Mouse (Mus musculus) right cerebral cortex, postnatal 25 days (tissue): ENCODE measurements at regions not wholly inside any gene's neighbourhood (a gene's known extent, or its start where the extent isn't known, plus 50 kb on each side); places are given as distances from the start of the nearest gene placed in this dataset.

Source experiments
- DNase-seq: peaks from one replicate; pipeline ENCODE4 v3.0.0; 2022

DNA sequence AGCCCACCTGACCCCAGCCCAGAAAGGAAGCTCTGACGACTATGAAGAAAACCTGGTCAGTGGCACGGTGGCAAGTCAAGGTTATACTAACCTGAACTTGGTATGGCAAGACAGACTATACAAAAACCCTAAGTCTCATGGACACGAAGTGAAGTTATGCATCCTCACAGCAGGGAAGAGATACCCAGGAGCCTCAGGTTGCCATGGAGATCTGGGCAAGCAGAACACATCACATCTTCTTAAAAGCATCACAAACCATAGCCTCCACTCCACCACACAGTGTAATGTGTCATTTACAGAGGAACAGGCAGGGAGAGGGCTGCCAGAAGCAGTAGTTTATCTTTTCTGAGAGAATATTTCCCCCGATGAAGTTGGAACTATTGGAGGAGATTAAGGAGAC is 146.5 kb downstream of the Slc39a8 start:
- peak; percentile 55 for DNase-seq

DNA sequence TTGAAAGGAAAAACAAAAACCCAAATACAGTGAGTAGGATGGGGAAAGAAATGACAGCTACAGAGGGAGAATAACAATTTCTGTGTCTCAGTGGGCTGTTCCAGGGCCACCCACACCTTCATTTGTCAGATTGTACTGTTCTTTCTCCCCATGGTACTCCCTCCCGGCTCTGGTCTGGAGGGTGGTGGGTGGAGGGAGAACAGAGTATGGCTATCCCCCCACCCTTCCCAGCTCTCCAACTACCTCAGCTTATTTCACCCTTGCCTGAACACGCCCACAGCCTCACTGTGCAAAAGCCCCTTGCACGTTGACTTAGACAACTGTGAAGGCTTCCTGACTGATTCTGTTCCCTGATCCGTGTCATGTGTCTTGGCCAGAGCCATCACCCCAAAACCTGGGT is 147.3 kb downstream of the Slc39a8 start:
- peak; percentile 27 for DNase-seq

DNA sequence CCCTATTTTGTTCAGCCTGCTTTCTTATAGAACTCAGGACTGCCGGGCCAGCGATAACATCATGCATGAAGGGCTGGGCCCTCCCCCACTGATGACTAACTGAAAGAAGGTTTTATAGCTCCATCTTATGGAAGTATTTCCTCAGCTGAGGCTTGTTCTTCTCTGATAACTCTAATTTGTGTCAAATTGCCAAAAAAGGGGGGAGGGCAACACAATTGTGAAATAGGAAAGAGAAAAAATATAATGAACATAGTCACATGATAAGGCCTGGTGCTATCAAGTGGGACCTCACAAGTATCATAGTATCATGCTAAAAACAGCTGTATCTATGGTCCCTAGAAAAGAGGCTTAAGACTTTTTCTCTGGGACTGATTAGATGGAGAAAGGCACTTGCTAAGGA is 148.2 kb downstream of the Slc39a8 start:
- DNase-seq, result no peak

DNA sequence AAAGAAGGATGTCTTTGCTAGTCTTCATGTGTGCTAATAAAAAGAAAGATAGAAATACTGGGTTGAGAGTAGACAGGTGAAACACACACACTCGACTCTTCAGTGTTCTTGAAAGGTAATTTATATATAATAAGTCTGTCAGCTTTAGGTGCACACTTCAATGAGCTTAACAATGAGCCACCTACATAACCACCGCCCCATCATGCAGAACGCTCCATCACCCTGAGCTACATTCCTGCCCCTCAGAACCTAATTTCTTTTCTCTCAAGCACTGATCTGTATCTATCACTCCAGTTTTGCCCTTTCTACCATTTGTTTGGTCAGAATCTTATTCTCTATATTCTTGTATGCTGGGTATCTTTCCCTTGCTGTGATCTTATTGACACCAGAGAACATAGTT is 148.8 kb downstream of the Slc39a8 start:
- no peak for DNase-seq

DNA sequence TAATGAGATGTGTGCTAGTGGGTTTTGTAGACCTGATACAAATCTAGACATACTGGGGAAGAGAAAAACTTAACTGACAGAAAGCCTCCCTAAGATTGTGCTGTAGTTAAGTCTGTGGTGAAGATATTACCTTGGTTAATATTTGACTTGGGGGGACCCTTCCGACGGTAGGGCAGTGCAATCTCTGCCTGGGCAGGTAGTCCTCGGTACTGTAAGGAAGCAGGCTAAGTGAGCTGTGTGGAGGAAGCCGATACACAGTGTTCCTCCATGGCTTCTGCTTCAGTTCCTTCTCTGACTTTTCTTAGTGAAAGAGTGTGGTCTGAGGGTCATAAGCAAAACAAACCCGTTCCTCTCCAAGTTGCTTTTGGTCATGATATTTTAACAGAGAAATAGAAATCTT is 149.7 kb downstream of the Slc39a8 start:
- DNase-seq, result no peak

DNA sequence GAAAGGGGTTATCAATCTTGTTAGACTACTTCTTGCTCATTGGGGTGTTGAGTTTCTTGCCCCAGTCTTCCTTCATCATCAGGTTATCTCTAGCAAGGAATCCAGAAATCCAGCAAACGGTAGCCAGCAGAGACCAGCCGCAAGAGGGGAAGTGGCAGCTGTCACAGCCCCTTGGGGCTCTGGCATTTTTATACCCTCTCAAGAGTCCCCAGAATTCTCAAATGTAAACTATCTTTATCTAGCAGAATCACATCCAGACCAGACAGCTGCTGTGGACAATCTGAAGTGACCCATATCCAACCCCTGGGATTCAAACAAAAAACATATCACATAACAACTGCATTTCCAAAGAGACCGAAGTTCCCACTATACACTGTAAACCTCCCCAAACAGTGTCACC is 162.1 kb downstream of the Slc39a8 start:
- no peak for DNase-seq

DNA sequence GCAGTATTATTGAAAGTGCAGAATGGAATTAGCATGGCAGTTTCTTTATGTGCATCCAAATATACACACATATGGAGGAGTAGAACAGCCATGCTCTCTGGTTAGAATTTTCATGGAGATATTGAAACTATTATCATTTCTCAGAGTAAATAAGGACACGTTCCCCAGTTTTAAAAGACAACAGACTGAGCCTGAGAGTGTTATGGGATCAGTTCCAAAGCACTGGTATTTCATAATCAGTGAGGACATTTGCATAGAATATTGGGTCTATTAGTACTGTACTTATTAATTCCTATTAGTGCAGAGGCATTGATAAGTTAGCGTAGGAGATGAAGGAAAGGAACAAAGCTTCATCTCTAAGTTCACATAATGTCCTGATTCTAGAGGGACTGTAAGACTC is 164.2 kb downstream of the Slc39a8 start:
- DNase-seq, result no peak

DNA sequence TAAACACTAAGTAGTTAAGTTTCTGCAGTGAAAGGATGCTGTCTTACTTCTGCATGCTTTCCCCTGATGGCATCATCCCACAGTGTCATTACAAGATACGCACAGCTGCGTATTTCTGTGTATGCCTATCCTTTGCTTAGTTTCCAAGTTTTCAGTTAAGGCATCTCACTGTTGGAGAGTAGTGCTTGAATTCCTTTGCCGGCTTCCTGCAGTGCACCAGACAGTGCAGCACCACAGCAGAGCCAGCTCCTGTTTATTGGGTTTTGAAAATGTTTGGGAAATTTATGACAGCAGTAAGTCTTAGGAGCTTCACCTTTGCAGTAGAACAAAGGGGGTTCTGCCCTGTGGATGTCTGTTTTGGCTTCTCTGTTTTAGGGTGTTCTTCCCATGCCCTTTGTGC is 165.3 kb downstream of the Slc39a8 start:
- no peak for DNase-seq

DNA sequence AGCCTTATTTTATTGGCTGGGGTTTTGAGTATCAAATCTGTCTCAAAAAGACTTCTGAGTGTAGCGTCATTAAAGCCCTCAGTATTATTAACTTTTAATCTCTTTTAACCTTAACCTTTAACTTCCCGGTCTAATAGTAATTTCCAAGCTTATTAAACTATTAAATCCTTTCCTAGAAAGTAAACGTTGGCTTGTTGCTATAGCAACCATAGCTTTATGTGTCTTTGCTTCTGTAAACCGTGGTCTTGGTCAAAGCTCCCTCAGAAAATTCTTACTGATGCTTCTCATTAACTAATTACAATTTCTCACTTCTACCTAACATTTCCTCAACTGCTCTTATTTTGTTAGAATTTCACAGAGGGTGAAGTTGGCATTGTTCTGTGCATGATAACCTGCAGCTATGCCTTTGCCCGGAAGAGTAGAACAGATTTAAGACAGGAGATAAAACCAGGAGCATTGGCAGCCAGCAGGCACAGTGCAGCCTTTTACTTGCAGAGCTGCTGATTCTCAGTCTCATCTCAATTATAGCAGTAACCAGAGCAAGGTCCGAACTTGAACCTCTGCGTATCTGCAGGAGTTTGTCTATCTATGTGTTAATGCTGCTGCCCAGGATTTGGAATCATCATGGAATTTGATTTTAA is 165.9 kb downstream of the Slc39a8 start:
- DNase-seq, result no peak

DNA sequence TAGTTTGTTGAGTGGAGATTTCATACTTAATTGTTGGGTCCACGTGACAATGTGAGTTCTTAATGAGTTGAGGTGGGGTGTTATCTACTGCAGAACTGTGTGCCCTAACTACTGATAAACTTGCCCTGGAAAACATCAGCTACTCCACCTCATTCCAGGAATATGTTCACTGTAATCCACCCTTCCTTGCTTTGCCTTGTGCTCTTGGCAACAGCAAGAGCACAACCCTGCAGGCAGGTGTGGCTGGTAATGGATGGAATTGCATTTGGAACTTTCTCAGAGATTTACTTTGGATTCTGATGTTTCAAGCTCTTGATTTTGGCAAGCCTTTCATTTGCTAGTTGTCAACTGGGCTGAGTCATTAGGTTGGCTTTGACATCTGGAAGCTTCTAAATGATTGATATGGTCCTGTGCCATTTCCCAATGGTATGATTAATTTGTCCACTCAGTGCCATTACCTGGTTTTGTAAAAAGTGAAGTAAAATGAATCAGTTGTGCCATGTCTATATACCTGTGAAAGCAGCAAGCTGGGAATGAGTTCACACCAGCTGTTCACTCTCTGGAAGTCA is 175.6 kb downstream of the Slc39a8 start:
- no peak for DNase-seq
